Mouse (Mus musculus) myocyte (in vitro differentiated cells): ENCODE measurements around the gene Glrx5. TPM values are rescaled to one million over a fixed set of nuclear protein-coding genes. Genes with fewer than 3 reads are reported as not detected.

Experiments used
- H3K27me3 ChIP-seq: one replicate; pipeline ENCODE4 v1.6.1; 2011; ENCODE audit not compliant: control insufficient read depth, insufficient read depth, insufficient read length
- H3K36me3 ChIP-seq: one replicate; pipeline ENCODE4 v1.6.1; 2011; ENCODE audit not compliant: control insufficient read depth, insufficient read depth
- H3K4me2 ChIP-seq: one replicate; pipeline ENCODE4 v1.6.1; 2011; ENCODE audit warnings: low read depth, control low read depth
- H3K4me3 ChIP-seq: one replicate; pipeline ENCODE4 v1.5.1; 2011; ENCODE audit warnings: mild to moderate bottlenecking, control low read depth, moderate library complexity
- H3K79me2 ChIP-seq: one replicate; pipeline ENCODE4 v1.6.1; 2011; ENCODE audit not compliant: control insufficient read depth, insufficient read depth
- H3ac ChIP-seq: one replicate; pipeline ENCODE4 v1.6.1; 2011; ENCODE audit not compliant: control insufficient read depth, insufficient read length
- CEBPB ChIP-seq: IDR thresholded peaks from 2 replicates; pipeline ENCODE4 v1.6.1; 2011; ENCODE audit warnings: mild to moderate bottlenecking, moderate library complexity; ENCODE audit not compliant: poor library complexity, insufficient read depth, severe bottlenecking
- E2F4 ChIP-seq: IDR thresholded peaks from one replicate; pipeline ENCODE4 v1.6.1; 2011; ENCODE audit warnings: mild to moderate bottlenecking, control low read depth, moderate library complexity; ENCODE audit not compliant: insufficient read depth
- MAX ChIP-seq: IDR thresholded peaks from one replicate; pipeline ENCODE4 v1.6.1; 2011; ENCODE audit warnings: low read depth, mild to moderate bottlenecking, control low read depth
- MYOD1 ChIP-seq, 3 experiments: IDR thresholded peaks; one replicate each; pipeline ENCODE4 v1.6.1; 2011; ENCODE audit warnings: control low read depth in 2 of 3, low read depth in 2 of 3, mild to moderate bottlenecking in 2 of 3, moderate library complexity in 1 of 3; ENCODE audit not compliant: insufficient read length in 2 of 3, control insufficient read depth in 1 of 3
- MYOG ChIP-seq, 3 experiments: IDR thresholded peaks; one replicate each; pipeline ENCODE4 v1.6.1; 2011; ENCODE audit warnings: control low read depth in 2 of 3, low read depth in 2 of 3, mild to moderate bottlenecking in 2 of 3; ENCODE audit not compliant: insufficient read length in 2 of 3, control insufficient read depth in 1 of 3, insufficient read depth in 1 of 3
- POLR2A ChIP-seq: IDR thresholded peaks from one replicate; pipeline ENCODE4 v1.6.1; 2011; ENCODE audit warnings: low read depth, mild to moderate bottlenecking, control low read depth, moderate library complexity; ENCODE audit not compliant: insufficient read length
- POLR2AphosphoS2 ChIP-seq: IDR thresholded peaks from one replicate; pipeline ENCODE4 v1.6.1; 2011; ENCODE audit warnings: low read depth, control low read depth; ENCODE audit not compliant: insufficient read length
- REST ChIP-seq: IDR thresholded peaks from one replicate; pipeline ENCODE4 v1.6.1; 2011; ENCODE audit warnings: mild to moderate bottlenecking, control low read depth, moderate library complexity; ENCODE audit not compliant: insufficient read depth, insufficient read length
- SRF ChIP-seq: IDR thresholded peaks from one replicate; pipeline ENCODE4 v1.6.1; 2011; ENCODE audit warnings: low read depth; ENCODE audit not compliant: control insufficient read depth, insufficient read length
- TCF12 ChIP-seq: IDR thresholded peaks from one replicate; pipeline ENCODE4 v1.6.1; 2011; ENCODE audit warnings: mild to moderate bottlenecking, control low read depth; ENCODE audit not compliant: poor library complexity, insufficient read depth, severe bottlenecking
- TCF3 ChIP-seq: IDR thresholded peaks from one replicate; pipeline ENCODE4 v1.6.1; 2011; ENCODE audit warnings: low read depth, control low read depth; ENCODE audit not compliant: insufficient read length
- USF1 ChIP-seq: IDR thresholded peaks from one replicate; pipeline ENCODE4 v1.6.1; 2011; ENCODE audit warnings: low read depth, mild to moderate bottlenecking, control low read depth, moderate library complexity
- polyA plus RNA-seq: library from polyadenylated mRNA; unstranded; fragments of >200 nt; fragmentation: generic; extraction: Trizol; gene quantifications from one replicate; pipeline ENCODE4 v1.2.1, GENCODE M21; 2012; ENCODE audit warnings: missing spikeins

The Glrx5 gene
- polyA plus RNA-seq, 1 experiment, result 52.4 TPM

DNA sequence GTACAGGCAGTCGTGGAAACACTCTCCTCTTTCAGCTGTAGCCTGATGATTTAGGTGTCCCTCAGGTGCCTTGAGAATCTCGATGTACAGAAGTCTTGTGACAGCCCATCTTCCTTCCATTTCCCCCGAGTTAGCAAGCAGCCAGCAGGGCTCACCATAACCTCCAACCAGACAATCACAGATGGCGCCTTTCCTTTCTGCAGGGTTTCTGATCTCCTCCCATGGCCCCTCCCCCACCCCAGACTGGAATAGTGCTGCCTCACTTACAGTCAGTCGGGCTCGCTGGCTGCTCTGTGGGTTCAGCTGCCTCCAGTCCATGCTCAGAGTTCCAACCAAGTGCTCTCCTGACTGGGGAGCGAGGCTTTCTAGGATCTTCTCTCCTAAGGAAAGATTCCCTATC lies 10.3 kb upstream of the Glrx5 start:
- Histone ChIP-seq H3ac (no peak overlapping the region), H3K27me3 (no peaks in the 10 kb centered on the region), H3K79me2 (no peaks in the 10 kb centered on the region), H3K4me3 (no peak overlapping the region), H3K36me3 (no peaks in the 10 kb centered on the region), H3K4me2 (no peak overlapping the region)
- no peak for TF ChIP-seq MYOG (IDR thresholded peaks at IDR 0.05; ENCODE audit: control insufficient read depth in 1 of 3, insufficient read depth in 1 of 3, insufficient read length in 2 of 3, low read depth in 2 of 3)
- no peak for TF ChIP-seq MAX
- TF ChIP-seq TCF3, result no peak
- TF ChIP-seq POLR2AphosphoS2, result no peak
- TF ChIP-seq TCF12, result no peak
- no peak for TF ChIP-seq MYOD1 (IDR thresholded peaks at IDR 0.05; ENCODE audit: control insufficient read depth in 1 of 3, insufficient read length in 2 of 3, low read depth in 2 of 3)
- TF ChIP-seq E2F4, result no peak

DNA sequence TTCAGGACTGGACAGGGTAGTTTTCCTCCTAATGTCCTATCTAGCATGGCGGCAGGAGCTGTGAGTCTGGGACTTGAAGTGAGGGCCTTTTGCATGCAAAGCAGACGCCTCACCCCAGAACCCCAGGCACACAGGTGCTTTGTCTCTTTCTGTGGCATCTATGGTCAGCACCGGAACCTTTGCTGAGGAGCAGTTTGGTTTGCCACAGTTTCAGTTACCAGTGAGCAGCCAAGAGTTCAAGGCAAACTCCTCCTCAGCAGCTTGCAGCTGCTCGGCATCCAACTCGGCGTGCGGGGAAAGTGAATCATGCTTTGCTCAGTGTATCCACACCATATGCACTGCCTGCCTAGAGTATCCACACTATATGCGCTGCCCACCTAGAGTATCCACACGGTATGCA lies 9.7 kb upstream of the Glrx5 start:
- no peak for TF ChIP-seq TCF12
- Histone ChIP-seq H3K36me3 (no peaks in the 10 kb centered on the region), H3K27me3 (no peaks in the 10 kb centered on the region), H3K4me3 (no peak overlapping the region), H3K4me2 (no peak overlapping the region), H3K79me2 (no peaks in the 10 kb centered on the region), H3ac (no peak overlapping the region)

DNA sequence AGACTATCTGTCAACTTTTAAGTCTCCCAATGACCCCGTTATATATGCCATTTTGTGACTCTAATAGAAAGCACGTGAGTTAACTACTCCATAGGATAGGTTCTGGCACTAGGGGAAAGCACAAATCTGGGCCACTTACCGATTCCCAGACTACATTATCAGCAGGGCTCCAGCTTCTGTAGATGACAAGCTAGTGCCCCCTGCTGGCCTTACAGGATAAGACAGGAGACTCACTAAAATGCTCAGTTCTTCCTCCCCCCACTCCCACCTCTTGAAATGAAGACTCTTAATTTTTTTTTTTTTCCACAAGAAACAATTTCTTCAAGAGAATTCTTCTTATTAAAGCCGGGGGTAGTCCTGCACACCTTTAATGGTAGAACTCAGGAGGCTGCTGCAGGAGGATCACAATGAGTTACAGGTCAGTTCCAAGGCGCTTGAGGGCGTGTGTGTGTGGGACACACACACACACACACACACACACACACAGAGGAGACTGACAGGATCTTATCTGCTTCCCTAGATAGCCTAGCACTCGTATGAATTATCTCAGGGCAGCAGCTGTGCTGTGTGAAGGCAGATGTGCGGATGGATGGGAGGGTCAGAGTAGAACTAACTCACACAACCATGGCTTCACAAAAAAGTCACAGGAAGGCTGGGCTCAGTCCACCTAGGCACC lies 7.1 kb upstream of the Glrx5 start:
- H3K4me2 ChIP-seq, result peak overlapping the region; percentile 49
- no peak overlapping the region for H3K4me3 ChIP-seq
- H3K36me3 ChIP-seq, result no peaks in the 10 kb centered on the region
- TF ChIP-seq TCF3 (no peak), E2F4 (no peak), USF1 (no peak), MYOG (IDR thresholded peaks at IDR 0.05; ENCODE audit: control insufficient read depth in 1 of 3, insufficient read depth in 1 of 3, insufficient read length in 2 of 3, low read depth in 2 of 3) (no peak), REST (no peak), POLR2AphosphoS2 (no peak), POLR2A (no peak), SRF (no peak), MAX (no peak), TCF12 (no peak), MYOD1 (IDR thresholded peaks at IDR 0.05; ENCODE audit: control insufficient read depth in 1 of 3, insufficient read length in 2 of 3, low read depth in 2 of 3) (no peak)
- H3ac ChIP-seq, result no peak overlapping the region
- H3K27me3 ChIP-seq, result no peaks in the 10 kb centered on the region
- peaks cover 6% of the 10 kb centered on the region for H3K79me2 ChIP-seq

DNA sequence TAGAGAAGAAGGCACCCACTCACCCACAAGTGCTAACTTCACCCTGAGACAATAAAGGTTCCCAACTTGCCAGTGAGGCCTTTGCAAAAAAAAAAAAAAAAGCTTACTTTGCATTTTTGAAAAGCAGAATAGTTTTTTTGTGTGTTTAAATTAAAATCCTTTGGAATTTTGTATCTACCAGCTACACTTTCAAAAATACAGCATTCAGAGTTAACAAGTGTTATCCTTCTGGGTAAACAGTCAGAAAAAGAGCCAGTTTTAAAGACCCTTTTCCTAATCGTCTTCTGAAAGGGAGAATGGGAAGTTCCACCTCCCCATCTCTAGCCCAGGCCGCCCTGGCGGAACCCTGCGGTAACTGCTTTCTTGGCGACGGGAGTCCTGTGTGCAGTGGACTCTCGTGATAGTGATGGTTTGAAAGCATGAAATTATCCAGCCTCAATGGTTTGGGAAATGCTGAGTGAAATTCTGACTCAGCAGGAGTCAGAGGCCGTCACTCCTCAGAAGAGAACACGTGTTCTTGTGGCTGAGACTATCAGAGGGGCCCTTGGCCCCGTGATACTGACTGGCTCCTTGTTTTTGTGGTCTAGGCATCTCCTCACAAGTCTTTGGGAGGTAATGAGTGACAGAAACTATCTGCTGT lies 6.4 kb upstream of the Glrx5 start:
- peak overlapping the region; percentile 49 for H3K4me2 ChIP-seq
- TF ChIP-seq USF1 (peak; percentile 70), E2F4 (no peak)
- H3ac ChIP-seq, result no peak overlapping the region
- H3K4me3 ChIP-seq, result no peak overlapping the region
- H3K36me3 ChIP-seq, result no peaks in the 10 kb centered on the region
- peaks cover 12% of the 10 kb centered on the region for H3K79me2 ChIP-seq
- no peaks in the 10 kb centered on the region for H3K27me3 ChIP-seq

DNA sequence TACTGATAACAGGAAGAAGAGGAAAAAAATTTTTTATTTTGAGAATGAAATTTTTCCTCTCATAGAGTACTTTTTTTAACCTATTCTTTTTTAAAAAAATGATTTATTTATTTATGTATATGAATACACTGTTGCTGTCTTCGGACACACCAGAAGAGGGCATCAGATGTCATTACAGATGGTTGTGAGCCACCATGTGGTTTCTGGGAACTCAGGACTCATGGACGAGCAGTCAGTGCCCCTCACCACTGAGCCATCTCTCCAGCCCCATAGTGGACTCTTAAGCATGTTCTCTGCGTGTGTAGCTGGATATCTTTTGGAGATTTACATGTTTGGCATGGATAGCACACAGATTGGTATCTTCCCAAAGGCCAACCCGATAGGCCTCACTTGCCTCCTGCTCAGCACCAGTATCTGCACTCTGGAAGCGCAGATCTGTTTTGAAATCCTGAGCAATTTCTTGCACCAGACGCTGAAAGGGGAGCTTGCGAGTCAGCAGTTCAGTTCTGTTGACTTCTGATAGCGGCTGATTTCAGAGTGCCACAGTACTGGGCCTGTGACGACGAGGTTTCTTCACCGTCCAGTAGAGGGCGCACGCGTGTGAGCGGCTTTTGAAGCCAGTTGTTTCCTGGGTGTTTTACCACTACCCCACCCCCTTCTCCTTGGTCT lies 5.0 kb upstream of the Glrx5 start:
- Histone ChIP-seq H3K4me3 (no peak overlapping the region), H3K79me2 (peaks cover 21% of the 10 kb centered on the region), H3K4me2 (peak overlapping the region; percentile 36), H3ac (no peak overlapping the region), H3K27me3 (no peaks in the 10 kb centered on the region), H3K36me3 (no peaks in the 10 kb centered on the region)
- no peak for TF ChIP-seq CEBPB
- TF ChIP-seq POLR2A, result no peak
- TF ChIP-seq MYOD1 (IDR thresholded peaks at IDR 0.05; ENCODE audit: control insufficient read depth in 1 of 3, insufficient read length in 2 of 3, low read depth in 2 of 3), result peak in 2 of 3 experiments; percentile 17 to 32
- TF ChIP-seq REST, result no peak
- peak in 1 of 3 experiments; percentile 44 for TF ChIP-seq MYOG (IDR thresholded peaks at IDR 0.05; ENCODE audit: control insufficient read depth in 1 of 3, insufficient read depth in 1 of 3, insufficient read length in 2 of 3, low read depth in 2 of 3)
- TF ChIP-seq USF1, result no peak
